Mouse (Mus musculus) liver, adult 2 months (tissue): ENCODE data around the gene Nfatc2. TPM values are rescaled to one million over a fixed set of nuclear protein-coding genes. Genes with fewer than 3 reads are reported as not detected.

Experiments
- DNase-seq: peaks from one replicate; pipeline ENCODE4 v3.0.0-alpha.2; 2011; ENCODE audit warnings: low read depth, low spot score; ENCODE audit errors: extremely low read depth
- H3K27ac ChIP-seq: fragments of 200-500 bp; replicated peaks from 2 replicates; pipeline ENCODE4 v1.5.1; 2012; ENCODE audit warnings: low read depth, mild to moderate bottlenecking, control low read depth, inconsistent platforms, low read length; ENCODE audit not compliant: insufficient read depth
- H3K27me3 ChIP-seq: fragments of 200-500 bp; 2 replicates; pipeline ENCODE4 v1.6.1; 2012; ENCODE audit warnings: mild to moderate bottlenecking, moderate library complexity, low read length, inconsistent platforms; ENCODE audit not compliant: control insufficient read depth, insufficient read depth
- H3K36me3 ChIP-seq: fragments of 200-500 bp; 2 replicates; pipeline ENCODE4 v1.6.1; 2012; ENCODE audit warnings: low read length, inconsistent platforms; ENCODE audit not compliant: control insufficient read depth, insufficient read depth
- H3K4me1 ChIP-seq: fragments of 200-500 bp; 2 replicates; pipeline ENCODE4 v1.6.1; 2011; ENCODE audit warnings: low read length; ENCODE audit not compliant: control insufficient read depth, insufficient read depth
- H3K4me3 ChIP-seq: fragments of 200-500 bp; 2 replicates; pipeline ENCODE4 v1.5.1; 2011; ENCODE audit warnings: low read depth, mild to moderate bottlenecking, control low read depth, low read length, moderate library complexity; ENCODE audit not compliant: insufficient read depth
- H3K79me2 ChIP-seq: fragments of 200-500 bp; 2 replicates; pipeline ENCODE4 v1.6.1; 2012; ENCODE audit warnings: inconsistent platforms, mild to moderate bottlenecking, low read length, moderate library complexity; ENCODE audit not compliant: control insufficient read depth, insufficient read depth
- H3K9ac ChIP-seq: fragments of 200-500 bp; 2 replicates; pipeline ENCODE4 v1.6.1; 2012; ENCODE audit warnings: low read depth, mild to moderate bottlenecking, control low read depth, inconsistent platforms, low read length
- CTCF ChIP-seq: fragments of 200-500 bp; IDR thresholded peaks from 2 replicates; pipeline ENCODE4 v1.5.1; 2011; ENCODE audit warnings: low read depth, low read length, control low read depth
- POLR2A ChIP-seq: fragments of 200-500 bp; IDR thresholded peaks from 2 replicates; pipeline ENCODE4 v1.6.1; 2011; ENCODE audit warnings: low read length, control low read depth; ENCODE audit not compliant: insufficient read depth; ENCODE audit errors: extremely low read depth
- WGBS: fragments of 180-500 bp; shearing (Covaris S2); methylation state at CpG from one replicate; pipeline ENCODE4 v1.1.7; 2018; 5-methylcytosine and 5-hydroxymethylcytosine counted together
- polyA plus RNA-seq: library from polyadenylated mRNA; depleted of rRNA; stranded (reverse); fragments of >200 nt; gene quantifications from 2 replicates; pipeline ENCODE4 v1.2.3, GENCODE M21; 2012
- total RNA-seq: library from RNA; depleted of rRNA; stranded (reverse); fragments of >200 nt; gene quantifications from 2 replicates; pipeline ENCODE4 v1.2.3, GENCODE M21; 2014

Nfatc2 gene
- total and polyA plus RNA-seq, 2 experiments = 0.09 to 0.20 TPM

- Histone ChIP-seq H3K4me1 (peaks cover 2% of the 10 kb centered on the region), H3K4me3 (no peak overlapping the region), H3K27ac (no peak overlapping the region), H3K36me3 (no peaks in the 10 kb centered on the region), H3K27me3 (no peaks in the 10 kb centered on the region), H3K9ac (no peak overlapping the region), H3K79me2 (no peaks in the 10 kb centered on the region)
- no peak for DNase-seq
- TF ChIP-seq CTCF (no peak), POLR2A (no peak)
- WGBS = 89% methylated on average over 18 of the region's 18 CpGs
Measured at GRCm38 (mm10) chr2:168526547-168527429, 74.7 kb downstream of the Nfatc2 start.

- 26% methylated on average over 17 of the region's 17 CpGs for WGBS
- no peak overlapping the region for H3K27ac ChIP-seq
Measured at GRCm38 (mm10) chr2:168525391-168526154, 75.9 kb downstream of the Nfatc2 start.

DNA sequence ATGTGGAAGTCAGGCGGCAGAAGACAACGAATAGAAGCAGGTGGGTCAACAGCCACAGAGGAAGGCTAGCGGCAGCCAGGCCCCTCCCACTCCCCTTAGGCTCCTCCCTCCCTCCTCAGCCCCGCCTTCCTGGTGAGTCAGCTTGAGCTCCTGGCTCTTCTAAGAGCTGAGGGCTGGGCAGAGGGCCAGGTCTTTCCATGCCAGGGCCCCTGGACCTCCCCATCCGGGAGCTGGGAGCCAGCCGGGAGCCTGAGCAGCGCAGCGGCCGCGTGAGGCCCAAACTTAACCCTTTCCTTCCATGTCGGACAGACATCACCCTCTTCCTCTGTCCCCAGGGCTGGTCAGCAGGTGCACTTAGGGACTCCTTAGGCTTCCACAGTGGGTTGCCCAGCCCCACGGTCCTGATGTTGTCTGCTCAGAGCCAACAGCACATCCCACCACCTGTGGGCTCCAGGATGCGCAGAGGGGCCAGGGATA lies 76.5 kb downstream of the Nfatc2 start:
- no peak overlapping the region for H3K27ac ChIP-seq
- H3K4me3 ChIP-seq = no peak overlapping the region
- no peaks in the 10 kb centered on the region for H3K4me1 ChIP-seq
- H3K27me3 ChIP-seq = no peaks in the 10 kb centered on the region
- WGBS = 6% methylated on average over 13 of the region's 13 CpGs
- peak; percentile 70 for DNase-seq
- no peaks in the 10 kb centered on the region for H3K79me2 ChIP-seq
- no peak for TF ChIP-seq CTCF
- TF ChIP-seq POLR2A = no peak
- no peak overlapping the region for H3K9ac ChIP-seq
- no peaks in the 10 kb centered on the region for H3K36me3 ChIP-seq

More at GRCm38 (mm10) chr2:168525391-168526154, 75.9 kb downstream of the Nfatc2 start:
- no peak overlapping the region for H3K9ac ChIP-seq
- H3K36me3 ChIP-seq = no peaks in the 10 kb centered on the region
- no peaks in the 10 kb centered on the region for H3K4me1 ChIP-seq
- no peak overlapping the region for H3K4me3 ChIP-seq
- TF ChIP-seq CTCF = no peak
- no peak for TF ChIP-seq POLR2A
- no peak for DNase-seq
- H3K27me3 ChIP-seq = no peaks in the 10 kb centered on the region
- no peaks in the 10 kb centered on the region for H3K79me2 ChIP-seq

- Histone ChIP-seq H3K79me2 (no peaks in the 10 kb centered on the region), H3K4me1 (no peaks in the 10 kb centered on the region)
- TF ChIP-seq POLR2A (no peak), CTCF (no peak)
Measured at GRCm38 (mm10) chr2:168522247-168522646, 79.2 kb downstream of the Nfatc2 start.

DNA sequence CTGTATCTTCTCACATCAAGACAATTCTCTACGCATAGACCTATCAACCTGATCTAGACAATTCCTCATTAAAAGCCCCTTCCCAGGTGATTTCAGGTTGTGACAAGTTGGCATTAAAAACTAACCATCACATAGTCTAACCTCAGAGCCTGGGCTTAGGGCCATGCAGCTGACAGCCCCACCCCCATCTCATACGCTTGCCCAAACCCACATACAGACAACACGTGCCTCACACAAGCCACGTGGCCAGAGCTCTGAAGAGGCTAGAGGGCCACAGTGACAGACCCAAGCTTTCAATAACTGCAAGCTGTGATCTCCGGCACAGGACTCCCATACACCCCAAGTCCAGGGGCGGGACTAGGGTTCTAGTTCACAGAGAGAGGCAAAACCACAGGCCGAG lies 80.7 kb downstream of the Nfatc2 start:
- no peak overlapping the region for H3K4me3 ChIP-seq
- no peaks in the 10 kb centered on the region for H3K36me3 ChIP-seq
- DNase-seq = no peak
- no peak overlapping the region for H3K27ac ChIP-seq
- H3K79me2 ChIP-seq = no peaks in the 10 kb centered on the region
- 93% methylated on average over 7 of the region's 7 CpGs for WGBS
- no peak for TF ChIP-seq POLR2A
- no peak for TF ChIP-seq CTCF
- H3K9ac ChIP-seq = no peak overlapping the region
- H3K4me1 ChIP-seq = no peaks in the 10 kb centered on the region
- H3K27me3 ChIP-seq = no peaks in the 10 kb centered on the region

More at GRCm38 (mm10) chr2:168522247-168522646, 79.2 kb downstream of the Nfatc2 start:
- DNase-seq = no peak
- no peaks in the 10 kb centered on the region for H3K27me3 ChIP-seq
- H3K27ac ChIP-seq = no peak overlapping the region
- H3K4me3 ChIP-seq = no peak overlapping the region
- 85% methylated on average over 3 of the region's 3 CpGs for WGBS
- H3K36me3 ChIP-seq = no peaks in the 10 kb centered on the region
- H3K9ac ChIP-seq = no peak overlapping the region
